Mouse (Mus musculus) myocyte (in vitro differentiated cells): ENCODE results near the gene Ctbp2. TPM values are rescaled to one million over a fixed set of nuclear protein-coding genes. Genes with fewer than 3 reads are reported as not detected.
A peak's percentile ranks its signal among the peaks of the same experiment; 100 is the strongest.

Experiments used
- H3K27me3 ChIP-seq: one replicate; pipeline ENCODE4 v1.6.1; 2011; ENCODE audit not compliant: control insufficient read depth, insufficient read depth, insufficient read length
- H3K36me3 ChIP-seq: one replicate; pipeline ENCODE4 v1.6.1; 2011; ENCODE audit not compliant: control insufficient read depth, insufficient read depth
- H3K4me2 ChIP-seq: one replicate; pipeline ENCODE4 v1.6.1; 2011; ENCODE audit warnings: low read depth, control low read depth
- H3K4me3 ChIP-seq: one replicate; pipeline ENCODE4 v1.5.1; 2011; ENCODE audit warnings: mild to moderate bottlenecking, control low read depth, moderate library complexity
- H3K79me2 ChIP-seq: one replicate; pipeline ENCODE4 v1.6.1; 2011; ENCODE audit not compliant: control insufficient read depth, insufficient read depth
- H3ac ChIP-seq: one replicate; pipeline ENCODE4 v1.6.1; 2011; ENCODE audit not compliant: control insufficient read depth, insufficient read length
- CEBPB ChIP-seq: IDR thresholded peaks from 2 replicates; pipeline ENCODE4 v1.6.1; 2011; ENCODE audit warnings: mild to moderate bottlenecking, moderate library complexity; ENCODE audit not compliant: poor library complexity, insufficient read depth, severe bottlenecking
- E2F4 ChIP-seq: IDR thresholded peaks from one replicate; pipeline ENCODE4 v1.6.1; 2011; ENCODE audit warnings: mild to moderate bottlenecking, control low read depth, moderate library complexity; ENCODE audit not compliant: insufficient read depth
- MAX ChIP-seq: IDR thresholded peaks from one replicate; pipeline ENCODE4 v1.6.1; 2011; ENCODE audit warnings: low read depth, mild to moderate bottlenecking, control low read depth
- MYOD1 ChIP-seq, 3 experiments: IDR thresholded peaks; one replicate each; pipeline ENCODE4 v1.6.1; 2011; ENCODE audit warnings: control low read depth in 2 of 3, low read depth in 2 of 3, mild to moderate bottlenecking in 2 of 3, moderate library complexity in 1 of 3; ENCODE audit not compliant: insufficient read length in 2 of 3, control insufficient read depth in 1 of 3
- MYOG ChIP-seq, 3 experiments: IDR thresholded peaks; one replicate each; pipeline ENCODE4 v1.6.1; 2011; ENCODE audit warnings: control low read depth in 2 of 3, low read depth in 2 of 3, mild to moderate bottlenecking in 2 of 3; ENCODE audit not compliant: insufficient read length in 2 of 3, control insufficient read depth in 1 of 3, insufficient read depth in 1 of 3
- POLR2A ChIP-seq: IDR thresholded peaks from one replicate; pipeline ENCODE4 v1.6.1; 2011; ENCODE audit warnings: low read depth, mild to moderate bottlenecking, control low read depth, moderate library complexity; ENCODE audit not compliant: insufficient read length
- POLR2AphosphoS2 ChIP-seq: IDR thresholded peaks from one replicate; pipeline ENCODE4 v1.6.1; 2011; ENCODE audit warnings: low read depth, control low read depth; ENCODE audit not compliant: insufficient read length
- REST ChIP-seq: IDR thresholded peaks from one replicate; pipeline ENCODE4 v1.6.1; 2011; ENCODE audit warnings: mild to moderate bottlenecking, control low read depth, moderate library complexity; ENCODE audit not compliant: insufficient read depth, insufficient read length
- SRF ChIP-seq: IDR thresholded peaks from one replicate; pipeline ENCODE4 v1.6.1; 2011; ENCODE audit warnings: low read depth; ENCODE audit not compliant: control insufficient read depth, insufficient read length
- TCF12 ChIP-seq: IDR thresholded peaks from one replicate; pipeline ENCODE4 v1.6.1; 2011; ENCODE audit warnings: mild to moderate bottlenecking, control low read depth; ENCODE audit not compliant: poor library complexity, insufficient read depth, severe bottlenecking
- TCF3 ChIP-seq: IDR thresholded peaks from one replicate; pipeline ENCODE4 v1.6.1; 2011; ENCODE audit warnings: low read depth, control low read depth; ENCODE audit not compliant: insufficient read length
- USF1 ChIP-seq: IDR thresholded peaks from one replicate; pipeline ENCODE4 v1.6.1; 2011; ENCODE audit warnings: low read depth, mild to moderate bottlenecking, control low read depth, moderate library complexity
- polyA plus RNA-seq: library from polyadenylated mRNA; unstranded; fragments of >200 nt; fragmentation: generic; extraction: Trizol; gene quantifications from one replicate; pipeline ENCODE4 v1.2.1, GENCODE M21; 2012; ENCODE audit warnings: missing spikeins

Ctbp2 gene
- polyA plus RNA-seq, 1 experiment: 22.4 TPM

GRCm38 (mm10) chr7:133088830-133089261, 35.3 kb downstream of the Ctbp2 start:
- Histone ChIP-seq H3K79me2 (peaks cover 91% of the 10 kb centered on the region), H3K4me3 (peak overlapping the region; percentile 18), H3K36me3 (no peaks in the 10 kb centered on the region), H3K27me3 (no peaks in the 10 kb centered on the region), H3ac (peak overlapping the region; percentile 52), H3K4me2 (peak overlapping the region; percentile 85)
- TF ChIP-seq TCF3 (no peak), SRF (peak; percentile 87), POLR2AphosphoS2 (peak; percentile 73), POLR2A (peak; percentile 66)

- peak overlapping the region; percentile 52 for H3ac ChIP-seq
- no peaks in the 10 kb centered on the region for H3K27me3 ChIP-seq
- H3K4me2 ChIP-seq: peak overlapping the region; percentile 85
- H3K36me3 ChIP-seq: no peaks in the 10 kb centered on the region
- H3K79me2 ChIP-seq: peaks cover 91% of the 10 kb centered on the region
- H3K4me3 ChIP-seq: peak overlapping the region; percentile 18
- no peak for TF ChIP-seq USF1
- no peak for TF ChIP-seq MYOG (IDR thresholded peaks at IDR 0.05; ENCODE audit: control insufficient read depth in 1 of 3, insufficient read depth in 1 of 3, insufficient read length in 2 of 3, low read depth in 2 of 3)
- TF ChIP-seq CEBPB: no peak
- no peak for TF ChIP-seq SRF
- TF ChIP-seq POLR2A: no peak
- no peak for TF ChIP-seq POLR2AphosphoS2
Observed at GRCm38 (mm10) chr7:133088411-133088810, 35.7 kb downstream of the Ctbp2 start.

- Histone ChIP-seq H3K79me2 (peaks cover 75% of the 10 kb centered on the region), H3K36me3 (no peaks in the 10 kb centered on the region), H3K4me2 (no peak overlapping the region), H3K27me3 (no peaks in the 10 kb centered on the region), H3K4me3 (no peak overlapping the region), H3ac (no peak overlapping the region)
- TF ChIP-seq POLR2A: no peak
- no peak for TF ChIP-seq CEBPB
- no peak for TF ChIP-seq MAX
- no peak for TF ChIP-seq REST
- no peak for TF ChIP-seq TCF3
- no peak for TF ChIP-seq USF1
- no peak for TF ChIP-seq E2F4
- no peak for TF ChIP-seq TCF12
- no peak for TF ChIP-seq SRF
- TF ChIP-seq MYOG (IDR thresholded peaks at IDR 0.05; ENCODE audit: control insufficient read depth in 1 of 3, insufficient read depth in 1 of 3, insufficient read length in 2 of 3, low read depth in 2 of 3): peak in 1 of 3 experiments; percentile 60
- no peak for TF ChIP-seq POLR2AphosphoS2
- TF ChIP-seq MYOD1 (IDR thresholded peaks at IDR 0.05; ENCODE audit: control insufficient read depth in 1 of 3, insufficient read length in 2 of 3, low read depth in 2 of 3): peak in 2 of 3 experiments; percentile 19 to 77
Observed at GRCm38 (mm10) chr7:133085408-133085807, 38.7 kb downstream of the Ctbp2 start.

GRCm38 (mm10) chr7:133083936-133084614, 40.1 kb downstream of the Ctbp2 start:
- Histone ChIP-seq H3K4me2 (no peak overlapping the region), H3ac (no peak overlapping the region), H3K79me2 (peaks cover 64% of the 10 kb centered on the region), H3K4me3 (no peak overlapping the region), H3K27me3 (no peaks in the 10 kb centered on the region), H3K36me3 (no peaks in the 10 kb centered on the region)
- no peak for TF ChIP-seq MYOD1 (IDR thresholded peaks at IDR 0.05; ENCODE audit: control insufficient read depth in 1 of 3, insufficient read length in 2 of 3, low read depth in 2 of 3)
- no peak for TF ChIP-seq USF1
- TF ChIP-seq TCF3: no peak
- TF ChIP-seq E2F4: no peak
- TF ChIP-seq REST: no peak
- no peak for TF ChIP-seq CEBPB
- no peak for TF ChIP-seq MAX
- TF ChIP-seq TCF12: no peak
- no peak for TF ChIP-seq SRF
- no peak for TF ChIP-seq POLR2A
- TF ChIP-seq POLR2AphosphoS2: no peak
- TF ChIP-seq MYOG (IDR thresholded peaks at IDR 0.05; ENCODE audit: control insufficient read depth in 1 of 3, insufficient read depth in 1 of 3, insufficient read length in 2 of 3, low read depth in 2 of 3): no peak

- no peak overlapping the region for H3K4me2 ChIP-seq
- TF ChIP-seq TCF3 (no peak), SRF (no peak), MYOG (IDR thresholded peaks at IDR 0.05; ENCODE audit: control insufficient read depth in 1 of 3, insufficient read depth in 1 of 3, insufficient read length in 2 of 3, low read depth in 2 of 3) (no peak), POLR2A (no peak), USF1 (no peak), TCF12 (no peak), POLR2AphosphoS2 (no peak), CEBPB (no peak), MAX (no peak), MYOD1 (IDR thresholded peaks at IDR 0.05; ENCODE audit: control insufficient read depth in 1 of 3, insufficient read length in 2 of 3, low read depth in 2 of 3) (no peak), REST (no peak), E2F4 (no peak)
- H3K27me3 ChIP-seq: no peaks in the 10 kb centered on the region
- H3K79me2 ChIP-seq: peaks cover 39% of the 10 kb centered on the region
- H3K36me3 ChIP-seq: peaks cover 6% of the 10 kb centered on the region
- no peak overlapping the region for H3ac ChIP-seq
- no peak overlapping the region for H3K4me3 ChIP-seq
Observed at GRCm38 (mm10) chr7:133078929-133079328, 45.2 kb downstream of the Ctbp2 start.
